Mouse (Mus musculus) kidney, adult 18-20 months (tissue): ENCODE results near the gene 9230113P08Rik.
"Not testable (repeated sequence)": the region's sequence is repeated elsewhere in the genome, so short reads cannot be mapped to it uniquely, and the experiment has no call there.

ENCODE experiments used
- DNase-seq: peaks from one replicate; pipeline ENCODE4 v3.0.0; 2021

Gene 9230113P08Rik

GRCm38 (mm10) chr9:35908123-35908522, at the start of gene 9230113P08Rik:
9230113P08Rik (plus strand) TSS chr9:35908423.
- not testable (repeated sequence) for DNase-seq

- DNase-seq, result not testable (repeated sequence)
These were observed 15.1 kb upstream of the 9230113P08Rik start for GRCm38 (mm10) chr9:35893112-35893511.

- DNase-seq, result no peak
These were observed 3.7 kb upstream of the 9230113P08Rik start for GRCm38 (mm10) chr9:35904494-35904893.

- no peak for DNase-seq
These were observed 22.6 kb downstream of the 9230113P08Rik start for GRCm38 (mm10) chr9:35930817-35931216.
